Mouse (Mus musculus) MEL (cell line): ENCODE measurements around the gene Foxf1. TPM values are rescaled to one million over a fixed set of nuclear protein-coding genes. Genes with fewer than 3 reads are reported as not detected.

Experiments
- DNase-seq: peaks from one replicate; pipeline ENCODE4 v3.0.0; 2011; ENCODE audit warnings: low read depth, low spot score
- H3K27ac ChIP-seq: 2 replicates; pipeline ENCODE4 v1.5.1; 2012; ENCODE audit warnings: low read depth, mild to moderate bottlenecking, control low read depth, low read length, moderate library complexity; ENCODE audit not compliant: control insufficient read depth
- H3K27me3 ChIP-seq, 2 experiments: fragments of 150-350 bp in 1 of 2; sonication (generic) in 1 of 2; 2 replicates each; pipeline ENCODE4 v1.6.1; 2012; ENCODE audit warnings: low read length in 2 of 2, mild to moderate bottlenecking in 2 of 2, improper control_type of control experiment in 1 of 2, moderate library complexity in 1 of 2; ENCODE audit not compliant: insufficient read depth in 2 of 2, control insufficient read depth in 1 of 2
- H3K36me3 ChIP-seq, 2 experiments: 2 replicates each; pipeline ENCODE4 v1.6.1; 2012 to 2014; ENCODE audit warnings: low read length in 2 of 2, improper control_type of control experiment in 1 of 2, inconsistent platforms in 1 of 2, mild to moderate bottlenecking in 1 of 2; ENCODE audit not compliant: insufficient read depth in 2 of 2, control insufficient read depth in 1 of 2
- H3K4me1 ChIP-seq, 2 experiments: fragments of 150-350 bp in 1 of 2; sonication (generic) in 1 of 2; 2 replicates each; pipeline ENCODE4 v1.6.1; 2012; ENCODE audit warnings: low read length in 2 of 2, improper control_type of control experiment in 1 of 2, mild to moderate bottlenecking in 1 of 2; ENCODE audit not compliant: insufficient read depth in 2 of 2, control insufficient read depth in 1 of 2
- H3K4me3 ChIP-seq, 2 experiments: fragments of 150-350 bp in 1 of 2; sonication (generic) in 1 of 2; 2 replicates each; pipeline ENCODE4 v1.5.1; 2012; ENCODE audit warnings: low read depth in 2 of 2, low read length in 2 of 2, mild to moderate bottlenecking in 2 of 2, moderate library complexity in 2 of 2, control low read depth in 1 of 2, improper control_type of control experiment in 1 of 2; ENCODE audit not compliant: control insufficient read depth in 1 of 2, insufficient read depth in 1 of 2
- H3K79me2 ChIP-seq: 2 replicates; pipeline ENCODE4 v1.6.1; 2012; ENCODE audit warnings: mild to moderate bottlenecking, low read length, moderate library complexity; ENCODE audit not compliant: control insufficient read depth, poor library complexity, insufficient read depth
- H3K9ac ChIP-seq: 2 replicates; pipeline ENCODE4 v1.6.1; 2012; ENCODE audit warnings: low read depth, mild to moderate bottlenecking, control low read depth, low read length, moderate library complexity; ENCODE audit not compliant: control insufficient read depth, poor library complexity, severe bottlenecking
- H3K9me3 ChIP-seq: fragments of 150-350 bp; sonication (generic); replicated peaks from 2 replicates; pipeline ENCODE4 v1.6.1; 2012; ENCODE audit warnings: mild to moderate bottlenecking, low read length, improper control_type of control experiment, moderate library complexity; ENCODE audit not compliant: insufficient read depth
- BHLHE40 ChIP-seq: IDR thresholded peaks from 2 replicates; pipeline ENCODE4 v1.6.1; 2012; ENCODE audit warnings: low read depth, mild to moderate bottlenecking, inconsistent platforms, low read length, improper control_type of control experiment, borderline replicate concordance
- CHD1 ChIP-seq: IDR thresholded peaks from 2 replicates; pipeline ENCODE4 v1.6.1; 2012; ENCODE audit warnings: low read depth, mild to moderate bottlenecking, inconsistent platforms, low read length, improper control_type of control experiment
- CTCF ChIP-seq, 3 experiments: IDR thresholded peaks in 2 of 3; conservative IDR thresholded peaks in 1 of 3; 2 replicates each; pipeline ENCODE4 v1.5.1; 2011 to 2012; ENCODE audit warnings: low read length in 3 of 3, low read depth in 2 of 3, mild to moderate bottlenecking in 2 of 3, improper control_type of control experiment in 1 of 3, inconsistent platforms in 1 of 3, mixed read lengths in 1 of 3, moderate library complexity in 1 of 3; ENCODE audit not compliant: control insufficient read depth in 1 of 3, insufficient read depth in 1 of 3, poor library complexity in 1 of 3, severe bottlenecking in 1 of 3
- E2F4 ChIP-seq: IDR thresholded peaks from 2 replicates; pipeline ENCODE4 v1.6.1; 2011; ENCODE audit warnings: low read depth, low read length, improper control_type of control experiment, borderline replicate concordance
- ELF1 ChIP-seq: IDR thresholded peaks from 2 replicates; pipeline ENCODE4 v1.6.1; 2014; ENCODE audit warnings: low read depth, mild to moderate bottlenecking, inconsistent platforms, low read length, improper control_type of control experiment, moderate library complexity
- GABPA ChIP-seq: IDR thresholded peaks from 2 replicates; pipeline ENCODE4 v1.6.1; 2012; ENCODE audit warnings: low read depth, mild to moderate bottlenecking, inconsistent platforms, low read length, improper control_type of control experiment, moderate library complexity
- HCFC1 ChIP-seq: IDR thresholded peaks from 2 replicates; pipeline ENCODE4 v1.6.1; 2012; ENCODE audit warnings: low read depth, mild to moderate bottlenecking, inconsistent platforms, low read length, improper control_type of control experiment, moderate library complexity
- JUND ChIP-seq: IDR thresholded peaks from 2 replicates; pipeline ENCODE4 v1.6.1; 2011; ENCODE audit warnings: low read depth, mild to moderate bottlenecking, improper control_type of control experiment, low read length
- MXI1 ChIP-seq: IDR thresholded peaks from 2 replicates; pipeline ENCODE4 v1.6.1; 2011; ENCODE audit warnings: mild to moderate bottlenecking, low read depth, low read length, improper control_type of control experiment
- POLR2A ChIP-seq, 2 experiments: IDR thresholded peaks; 2 replicates each; pipeline ENCODE4 v1.6.1; 2011 to 2012; ENCODE audit warnings: low read length in 2 of 2, mild to moderate bottlenecking in 2 of 2, control low read depth in 1 of 2, improper control_type of control experiment in 1 of 2, low read depth in 1 of 2, moderate library complexity in 1 of 2; ENCODE audit not compliant: control insufficient read depth in 1 of 2, insufficient read depth in 1 of 2, poor library complexity in 1 of 2
- POLR2AphosphoS2 ChIP-seq: IDR thresholded peaks from 2 replicates; pipeline ENCODE4 v1.6.1; 2011; ENCODE audit warnings: low read length, improper control_type of control experiment
- POLR2AphosphoS5 ChIP-seq: IDR thresholded peaks from 2 replicates; pipeline ENCODE4 v1.6.1; 2012; ENCODE audit warnings: low read depth, borderline replicate concordance, mild to moderate bottlenecking, inconsistent platforms, low read length, moderate library complexity, mixed read lengths
- RAD21 ChIP-seq: IDR thresholded peaks from 2 replicates; pipeline ENCODE4 v1.6.1; 2011; ENCODE audit warnings: mild to moderate bottlenecking, low read depth, low read length, improper control_type of control experiment
- RCOR1 ChIP-seq: IDR thresholded peaks from 2 replicates; pipeline ENCODE4 v1.6.1; 2012; ENCODE audit warnings: low read depth, mild to moderate bottlenecking, inconsistent platforms, low read length, improper control_type of control experiment
- SMC3 ChIP-seq: IDR thresholded peaks from 2 replicates; pipeline ENCODE4 v1.6.1; 2011; ENCODE audit warnings: low read depth, low read length, improper control_type of control experiment
- TAL1 ChIP-seq: IDR thresholded peaks from 2 replicates; pipeline ENCODE4 v1.6.1; 2012; ENCODE audit warnings: mild to moderate bottlenecking, inconsistent platforms, low read length, moderate library complexity, mixed read lengths
- TBP ChIP-seq: IDR thresholded peaks from 2 replicates; pipeline ENCODE4 v1.8.0; 2011; ENCODE audit warnings: low read depth, low read length, improper control_type of control experiment
- UBTF ChIP-seq: IDR thresholded peaks from 2 replicates; pipeline ENCODE4 v1.6.1; 2012; ENCODE audit warnings: low read depth, mild to moderate bottlenecking, inconsistent platforms, low read length, improper control_type of control experiment, moderate library complexity, borderline replicate concordance; ENCODE audit not compliant: insufficient read depth
- USF1 ChIP-seq: IDR thresholded peaks from 2 replicates; pipeline ENCODE4 v1.6.1; 2014; ENCODE audit warnings: low read depth, mild to moderate bottlenecking, inconsistent platforms, low read length, improper control_type of control experiment, moderate library complexity
- USF2 ChIP-seq, 2 experiments: IDR thresholded peaks; 2 replicates each; pipeline ENCODE4 v1.6.1; 2011 to 2012; ENCODE audit warnings: improper control_type of control experiment in 2 of 2, low read length in 2 of 2, borderline replicate concordance in 1 of 2, inconsistent platforms in 1 of 2, low read depth in 1 of 2, mild to moderate bottlenecking in 1 of 2; ENCODE audit not compliant: insufficient read depth in 1 of 2
- ZNF384 ChIP-seq: IDR thresholded peaks from 2 replicates; pipeline ENCODE4 v1.6.1; 2012; ENCODE audit warnings: low read depth, mild to moderate bottlenecking, inconsistent platforms, low read length, improper control_type of control experiment
- polyA plus RNA-seq, 2 experiments: library from polyadenylated mRNA; stranded (reverse) in 1 of 2; unstranded in 1 of 2; fragments of >175 nt in 1 of 2; fragments of >200 nt in 1 of 2; gene quantifications; 2 replicates each; pipeline versions ENCODE4 v1.2.1 to v1.2.4; 2012; ENCODE audit warnings: low replicate concordance in 2 of 2, low read depth in 1 of 2; ENCODE audit not compliant: insufficient read length in 2 of 2, insufficient read depth in 1 of 2, missing spikeins in 1 of 2
- total RNA-seq: library from RNA; depleted of rRNA; stranded (reverse); fragments of 300-350 nt; gene quantifications from 2 replicates; pipeline ENCODE4 v1.2.3, GENCODE M21; 2012

Foxf1 gene
- total and polyA plus RNA-seq, 3 experiments: not detected

DNA sequence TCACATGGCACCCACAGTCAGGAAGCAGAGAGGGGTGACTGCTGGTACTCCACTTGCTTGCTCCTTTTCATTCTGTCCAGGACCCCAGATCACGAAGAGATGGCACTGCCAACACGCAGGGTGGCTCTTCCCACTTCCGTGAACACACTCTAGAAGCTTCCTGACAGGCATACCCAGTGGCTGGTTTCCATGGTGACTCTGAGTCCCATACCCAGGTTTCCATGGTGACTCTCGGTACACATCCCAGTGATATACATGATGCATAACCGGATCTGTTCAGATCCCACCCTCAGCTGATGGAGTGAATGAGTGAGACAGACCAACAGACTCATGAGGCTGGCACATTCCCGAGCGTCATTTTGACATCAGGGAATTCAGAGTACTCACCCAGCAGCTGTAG is 25.1 kb upstream of the Foxf1 start:
- no peaks in the 10 kb centered on the region for H3K4me1 ChIP-seq
- no peak for DNase-seq
- no peak overlapping the region for H3K4me3 ChIP-seq
- H3K79me2 ChIP-seq: no peaks in the 10 kb centered on the region
- no peak for TF ChIP-seq RAD21
- TF ChIP-seq UBTF: no peak
- H3K36me3 ChIP-seq: no peaks in the 10 kb centered on the region
- H3K9me3 ChIP-seq: no peaks in the 10 kb centered on the region
- H3K9ac ChIP-seq: no peak overlapping the region
- no peaks in the 10 kb centered on the region for H3K27me3 ChIP-seq
- H3K27ac ChIP-seq: no peak overlapping the region

GRCm38 (mm10) chr8:121062521-121062920 is 21.7 kb upstream of the Foxf1 start:
- no peaks in the 10 kb centered on the region for H3K9me3 ChIP-seq
- H3K4me3 ChIP-seq: no peak overlapping the region
- H3K9ac ChIP-seq: no peak overlapping the region
- no peaks in the 10 kb centered on the region for H3K4me1 ChIP-seq
- no peaks in the 10 kb centered on the region for H3K79me2 ChIP-seq
- no peaks in the 10 kb centered on the region for H3K27me3 ChIP-seq
- H3K27ac ChIP-seq: no peak overlapping the region
- no peak for DNase-seq
- no peak for TF ChIP-seq POLR2AphosphoS5
- TF ChIP-seq E2F4: no peak
- no peak for TF ChIP-seq ZNF384
- TF ChIP-seq POLR2A (IDR thresholded peaks at IDR 0.05; ENCODE audit: control insufficient read depth in 1 of 2, insufficient read depth in 1 of 2, low read depth in 1 of 2, low read length in 2 of 2, poor library complexity in 1 of 2): no peak
- TF ChIP-seq RCOR1: no peak
- no peak for TF ChIP-seq SMC3
- no peak for TF ChIP-seq MXI1
- TF ChIP-seq USF2 (IDR thresholded peaks at IDR 0.05; ENCODE audit: borderline replicate concordance in 1 of 2, insufficient read depth in 1 of 2, low read depth in 1 of 2, low read length in 2 of 2): no peak
- TF ChIP-seq HCFC1: no peak
- no peak for TF ChIP-seq CHD1
- no peak for TF ChIP-seq RAD21
- no peak for TF ChIP-seq TAL1
- TF ChIP-seq UBTF: no peak
- TF ChIP-seq JUND: no peak
- TF ChIP-seq ELF1: no peak
- TF ChIP-seq POLR2AphosphoS2: no peak
- H3K36me3 ChIP-seq: no peaks in the 10 kb centered on the region

DNA sequence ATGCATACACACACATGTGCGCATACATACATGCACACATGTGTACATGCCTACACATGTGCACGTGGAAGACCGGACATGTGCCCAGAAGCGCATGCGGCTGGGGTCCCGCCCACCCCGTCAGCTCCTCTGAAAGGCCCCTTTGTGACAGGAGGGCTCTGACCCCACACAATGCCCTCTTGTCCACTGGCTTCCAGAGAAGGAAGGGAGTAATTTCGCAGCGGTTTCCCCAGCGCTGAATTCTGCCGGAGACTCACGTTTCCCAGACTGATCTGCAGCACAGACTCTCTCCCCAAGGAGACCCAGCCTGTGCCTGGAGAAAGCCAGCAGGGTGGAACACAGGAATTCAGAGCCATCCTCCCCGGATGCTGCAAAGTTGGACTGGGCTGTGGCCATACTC is 20.5 kb upstream of the Foxf1 start:
- Histone ChIP-seq H3K36me3 (no peaks in the 10 kb centered on the region), H3K9me3 (no peaks in the 10 kb centered on the region), H3K27ac (no peak overlapping the region), H3K9ac (no peak overlapping the region), H3K4me1 (no peaks in the 10 kb centered on the region), H3K27me3 (no peaks in the 10 kb centered on the region), H3K4me3 (no peak overlapping the region), H3K79me2 (no peaks in the 10 kb centered on the region)
- no peak for DNase-seq
- TF ChIP-seq GABPA (no peak), USF1 (no peak), E2F4 (no peak), BHLHE40 (no peak), CTCF (IDR thresholded peaks at IDR 0.05 in 2 of 3, conservative IDR thresholded peaks at IDR 0.05 in 1 of 3; ENCODE audit: control insufficient read depth in 1 of 3, insufficient read depth in 1 of 3, low read depth in 2 of 3, low read length in 3 of 3, poor library complexity in 1 of 3, severe bottlenecking in 1 of 3) (no peak), RCOR1 (no peak), TBP (no peak), HCFC1 (no peak), ZNF384 (no peak), MXI1 (no peak)
